Mouse (Mus musculus): ENCODE measurements around the gene Uqcr11.

Uqcr11 gene

GRCm38 (mm10) chr10:80434823-80435222 is 28.2 kb upstream of the Uqcr11 start:
- POLR2A ChIA-PET: interaction anchor here (0.6 to 3.0 kb wide), 14 partner anchors 9 to 357 kb away, joined by 3 to 20 read pairs (median 3); partner anchors contain the start of genes Rexo1 (in 2 of the 4), Mbd3 (in 1 of the 4) and Mknk2 (in 1 of the 4)

GRCm38 (mm10) chr10:80434233-80434592 is 27.6 kb upstream of the Uqcr11 start:
- CTCF ChIA-PET: interaction anchor here in 1 of 4 experiments (1.0 to 1.3 kb wide), 3 partner anchors 31 to 89 kb away, joined by 3 to 4 read pairs (median 3); no protein-coding TSS in a partner anchor
- POLR2A ChIA-PET: interaction anchor here in 3 of 4 experiments (0.7 to 3.0 kb wide), 11 partner anchors 11 to 243 kb away, joined by 3 to 20 read pairs (median 3); partner anchors contain the start of genes Rexo1 (in 2 of the 3), Mbd3 (in 1 of the 3) and Mknk2 (in 1 of the 3)

More at GRCm38 (mm10) chr10:80434823-80435222, 28.2 kb upstream of the Uqcr11 start:
- CTCF ChIA-PET: interaction anchor here in 2 of 4 experiments (0.6 to 1.3 kb wide), 4 partner anchors 31 to 130 kb away, joined by 3 to 4 read pairs (median 3); no protein-coding TSS in a partner anchor

GRCm38 (mm10) chr10:80433513-80434232 is 27.0 kb upstream of the Uqcr11 start, which contains the start of gene Tcf3:
Gene Tcf3 (minus strand): TSS chr10:80433647.
- ChIA-PET POLR2A (interaction anchor here in 2 of 4 experiments (0.7 to 3.1 kb wide), 4 partner anchors 11 to 189 kb away, joined by 3 to 19 read pairs (median 6); partner anchors contain the start of gene Rexo1 (in 1 of the 2)), CTCF (interaction anchor here in 2 of 4 experiments (0.6 to 2.2 kb wide), 2 partner anchors 13 to 31 kb away, joined by 4 to 6 read pairs; no protein-coding TSS in a partner anchor)

- POLR2A ChIA-PET: interaction anchor here in 3 of 4 experiments (0.6 to 3.1 kb wide), 11 partner anchors 10 to 243 kb away, joined by 3 to 19 read pairs (median 4); partner anchors contain the start of genes Mbd3 (in 1 of the 3) and Rexo1 (in 1 of the 3)
Observed at GRCm38 (mm10) chr10:80432936-80433512, 26.4 kb upstream of the Uqcr11 start.

GRCm38 (mm10) chr10:80432387-80432785 is 25.8 kb upstream of the Uqcr11 start:
- ChIA-PET POLR2A (interaction anchor here in 3 of 4 experiments (0.6 to 3.1 kb wide), 17 partner anchors 9 to 399 kb away, joined by 3 to 19 read pairs (median 3); partner anchors contain the start of genes Atp8b3 (in 1 of the 3), Mbd3 (in 1 of the 3), Plk5 (in 1 of the 3) and Rexo1 (in 1 of the 3)), CTCF (interaction anchor here in 3 of 4 experiments (0.7 to 2.2 kb wide), 5 partner anchors 9 to 856 kb away, joined by 3 to 5 read pairs (median 4); no protein-coding TSS in a partner anchor)

More at GRCm38 (mm10) chr10:80432936-80433512, 26.4 kb upstream of the Uqcr11 start:
- CTCF ChIA-PET: interaction anchor here in 3 of 4 experiments (0.6 to 2.2 kb wide), 6 partner anchors 9 to 855 kb away, joined by 3 to 6 read pairs (median 4); no protein-coding TSS in a partner anchor

GRCm38 (mm10) chr10:80431570-80432386 is 25.1 kb upstream of the Uqcr11 start:
- ChIA-PET POLR2A (interaction anchor here (0.6 to 3.1 kb wide), 21 partner anchors 8 to 399 kb away, joined by 3 to 19 read pairs (median 3); partner anchors contain the start of genes Mbd3 (in 2 of the 4), Atp8b3 (in 1 of the 4), Plk5 (in 1 of the 4) and Rexo1 (in 1 of the 4)), CTCF (interaction anchor here (0.6 to 2.5 kb wide), 12 partner anchors 8 to 961 kb away, joined by 3 to 7 read pairs (median 4); partner anchors contain the start of gene Rexo1 (in 1 of the 4))

- ChIA-PET CTCF (interaction anchor here (0.5 to 2.5 kb wide), 14 partner anchors 11 to 304 kb away, joined by 3 to 8 read pairs (median 4); partner anchors contain the start of genes Atp8b3 (in 2 of the 4) and Rexo1 (in 1 of the 4)), POLR2A (interaction anchor here in 2 of 4 experiments (0.7 to 3.3 kb wide), 11 partner anchors 8 to 379 kb away, joined by 3 to 19 read pairs (median 4); partner anchors contain the start of genes Mbd3 (in 2 of the 2), Rexo1 (in 1 of the 2) and Uqcr11 (in 1 of the 2))
Observed at GRCm38 (mm10) chr10:80430375-80430980, 23.8 kb upstream of the Uqcr11 start.

- ChIA-PET POLR2A (interaction anchor here in 2 of 4 experiments (0.6 to 3.3 kb wide), 12 partner anchors 12 to 379 kb away, joined by 3 to 14 read pairs (median 4); partner anchors contain the start of genes Mbd3 (in 2 of the 2), Rexo1 (in 1 of the 2) and Uqcr11 (in 1 of the 2)), CTCF (interaction anchor here (0.5 to 2.5 kb wide), 12 partner anchors 12 to 305 kb away, joined by 3 to 8 read pairs (median 3); partner anchors contain the start of gene Mex3d (in 1 of the 4))
Observed at GRCm38 (mm10) chr10:80429800-80430199, 23.2 kb upstream of the Uqcr11 start.

- ChIA-PET POLR2A (interaction anchor here in 2 of 4 experiments (0.6 to 4.6 kb wide), 6 partner anchors 23 to 721 kb away, joined by 3 to 23 read pairs (median 3); partner anchors contain the start of genes Atp8b3 (in 1 of the 2) and Mbd3 (in 1 of the 2)), CTCF (interaction anchor here in 1 of 4 experiments (1.0 to 3.2 kb wide), 3 partner anchors 16 to 84 kb away, joined by 3 to 9 read pairs (median 8); no protein-coding TSS in a partner anchor)
Observed at GRCm38 (mm10) chr10:80425041-80425440, 18.4 kb upstream of the Uqcr11 start.

- CTCF ChIA-PET: interaction anchor here (0.6 to 2.2 kb wide), 30 partner anchors 9 to 923 kb away, joined by 3 to 19 read pairs (median 4); partner anchors contain the start of gene Mbd3 (in 1 of the 4)
- POLR2A ChIA-PET: interaction anchor here (0.6 to 4.6 kb wide), 72 partner anchors 9 to 1920 kb away, joined by 3 to 33 read pairs (median 4); partner anchors contain the start of genes Abhd17a (in 2 of the 4), Mbd3 (in 2 of the 4), Rps15 (in 2 of the 4) and Uqcr11 (in 2 of the 4)
Observed at GRCm38 (mm10) chr10:80423562-80423961, 16.9 kb upstream of the Uqcr11 start.

- ChIA-PET CTCF (interaction anchor here in 1 of 4 experiments (1.3 kb wide), 1 partner anchor 19 kb away, joined by 3 read pairs; no protein-coding TSS in a partner anchor), POLR2A (interaction anchor here in 2 of 4 experiments (0.7 to 4.6 kb wide), 9 partner anchors 10 to 254 kb away, joined by 3 to 33 read pairs (median 5); partner anchors contain the start of genes Mbd3 (in 1 of the 2), Pcsk4 (in 1 of the 2), Reep6 (in 1 of the 2) and Tcf3 (in 1 of the 2))
Observed at GRCm38 (mm10) chr10:80421651-80422472, 15.2 kb upstream of the Uqcr11 start.

GRCm38 (mm10) chr10:80421208-80421607 is 14.6 kb upstream of the Uqcr11 start:
- ChIA-PET POLR2A (interaction anchor here in 2 of 4 experiments (0.8 to 3.4 kb wide), 5 partner anchors 11 to 255 kb away, joined by 3 to 33 read pairs (median 19); partner anchors contain the start of genes Mbd3 (in 1 of the 2), Tcf3 (in 1 of the 2) and Uqcr11 (in 1 of the 2)), CTCF (interaction anchor here in 1 of 4 experiments (1.3 kb wide), 1 partner anchor 18 kb away, joined by 3 read pairs; no protein-coding TSS in a partner anchor)

- CTCF ChIA-PET: interaction anchor here in 1 of 4 experiments (1.3 kb wide), 1 partner anchor 17 kb away, joined by 3 read pairs; no protein-coding TSS in a partner anchor
Observed at GRCm38 (mm10) chr10:80420729-80421128, 14.1 kb upstream of the Uqcr11 start.

GRCm38 (mm10) chr10:80419419-80419818 is 12.8 kb upstream of the Uqcr11 start:
- CTCF ChIA-PET: interaction anchor here in 2 of 4 experiments (0.5 to 3.5 kb wide), 4 partner anchors 12 to 192 kb away, joined by 3 to 19 read pairs (median 3); no protein-coding TSS in a partner anchor
- POLR2A ChIA-PET: interaction anchor here in 3 of 4 experiments (1.0 to 2.9 kb wide), 5 partner anchors 11 to 257 kb away, joined by 3 to 19 read pairs (median 4); partner anchors contain the start of genes Mbd3 (in 2 of the 3) and Uqcr11 (in 1 of the 3)

More at GRCm38 (mm10) chr10:80420729-80421128, 14.1 kb upstream of the Uqcr11 start:
- POLR2A ChIA-PET: interaction anchor here in 3 of 4 experiments (0.8 to 3.4 kb wide), 4 partner anchors 12 to 21 kb away, joined by 3 to 33 read pairs (median 4); partner anchors contain the start of genes Mbd3 (in 1 of the 3) and Uqcr11 (in 1 of the 3)
